Mouse (Mus musculus): Measurements from ENCODE around the gene Spata20.

- TF ChIP-seq POLR2A (IDR thresholded peaks at IDR 0.05; ENCODE audit: low read depth, low read length) (no peak), CTCF (IDR thresholded peaks at IDR 0.05; ENCODE audit: extremely low read depth, insufficient read length, insufficient replicate concordance, low read depth, low read length) (no peak)
Measured at GRCm38 (mm10) chr11:94473707-94474543, 12.1 kb downstream of the Spata20 start, which contains the start of gene Cacna1g.

Measured in small intestine, adult 2 months (tissue).